Mouse (Mus musculus) adipocyte (in vitro differentiated cells): ENCODE data around the gene Hsd11b2.
"Not testable (repeated sequence)": the region's sequence is repeated elsewhere in the genome, so short reads cannot be mapped to it uniquely, and the experiment has no call there.

Experiments used
- DNase-seq: peaks from one replicate; pipeline ENCODE4 v3.0.0-alpha.2; 2016; ENCODE audit warnings: low spot score

Gene Hsd11b2

DNA sequence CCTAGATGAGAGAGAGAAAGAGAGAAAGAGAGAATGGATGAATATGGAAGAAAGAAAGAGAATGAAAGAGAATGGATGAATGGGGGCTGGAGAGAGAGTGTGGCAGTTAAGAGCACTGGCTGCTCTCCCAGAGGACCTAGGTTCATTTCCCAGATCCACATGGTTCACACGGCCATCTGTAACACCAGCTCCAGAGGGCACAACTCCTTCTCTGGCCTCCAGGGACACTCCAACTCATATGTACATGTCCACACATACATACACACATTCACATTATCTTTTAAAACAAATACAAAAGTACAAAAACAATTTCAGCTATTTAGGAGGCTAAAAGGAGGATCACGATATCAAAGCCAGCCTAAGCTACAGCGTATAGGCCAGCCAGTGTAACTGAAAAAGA, 44.3 kb downstream of the Hsd11b2 start:
- DNase-seq = peak; percentile 58

DNA sequence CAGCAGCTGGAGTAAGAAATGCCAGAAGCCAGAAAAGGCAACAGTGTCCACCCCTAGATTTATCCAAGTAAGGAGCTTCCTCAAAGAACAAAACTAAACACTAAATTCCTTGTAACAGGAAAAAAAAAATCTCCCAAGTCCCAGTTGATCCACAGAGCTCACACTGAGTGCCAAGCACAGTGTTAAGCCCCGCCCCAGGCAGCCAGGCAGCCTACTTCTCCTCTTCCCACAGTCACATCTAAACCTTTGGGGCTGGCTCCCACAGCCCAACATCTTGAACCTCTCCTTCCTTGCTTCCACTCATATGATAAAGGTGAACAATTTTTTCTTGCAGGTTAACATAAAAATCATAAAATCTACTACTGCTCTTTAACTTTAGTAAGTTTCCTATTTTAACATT, 45.3 kb downstream of the Hsd11b2 start:
- DNase-seq = peak; percentile 71

DNA sequence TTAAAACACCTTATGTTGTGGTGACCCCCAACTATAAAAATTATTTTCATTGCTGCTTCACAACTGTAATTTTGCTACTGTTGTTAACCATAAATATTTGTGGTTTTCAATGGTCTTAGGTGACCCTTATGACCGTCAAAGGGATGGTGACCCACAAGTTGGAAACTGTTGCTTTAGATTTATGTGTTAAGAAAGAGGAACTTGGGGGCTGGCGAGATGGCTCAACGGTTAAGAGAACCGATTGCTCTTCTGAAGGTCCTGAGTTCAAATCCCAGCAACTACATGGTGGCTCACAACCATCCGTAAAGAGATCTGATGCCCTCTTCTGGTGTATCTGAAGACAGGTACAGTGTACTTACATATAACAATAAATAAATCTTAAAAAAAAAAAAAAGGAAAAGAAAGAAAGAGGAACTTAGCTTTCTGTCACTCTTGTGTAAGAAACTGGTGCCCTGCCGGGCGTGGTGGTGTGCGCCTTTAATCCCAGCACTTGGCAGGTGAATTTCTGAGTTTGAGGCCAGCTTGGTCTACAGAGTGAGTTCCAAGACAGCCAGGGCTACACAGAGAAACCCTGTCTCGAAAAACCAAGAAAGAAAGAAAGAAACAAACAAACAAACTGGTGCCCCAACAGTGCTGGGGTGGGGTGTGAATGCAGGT, 46.1 kb downstream of the Hsd11b2 start:
- DNase-seq = not testable (repeated sequence)

DNA sequence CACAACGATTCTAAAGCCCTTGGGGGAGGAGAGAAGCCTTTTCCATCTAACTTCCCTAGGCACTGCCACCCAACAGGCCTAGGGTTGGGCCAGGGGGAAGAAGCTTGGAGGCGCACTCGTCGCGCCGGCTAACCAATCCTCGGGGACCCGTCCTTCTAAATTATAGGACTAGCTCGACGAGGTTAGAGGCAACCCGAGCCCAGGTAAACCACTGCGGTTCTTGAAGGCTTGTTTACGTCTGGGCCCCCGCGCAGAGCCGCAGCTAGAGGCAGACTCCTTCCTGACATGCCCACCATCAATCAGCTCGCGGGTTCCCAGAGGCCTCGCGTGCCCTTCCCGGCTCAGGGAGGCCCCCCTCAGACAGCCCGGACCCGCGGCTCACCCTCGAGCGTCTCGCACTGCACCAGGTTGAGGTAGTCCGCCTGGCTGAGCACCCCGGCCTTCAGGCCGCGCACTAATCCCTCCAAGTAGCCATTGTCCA, 46.9 kb downstream of the Hsd11b2 start:
- peak; percentile 56 for DNase-seq

DNA sequence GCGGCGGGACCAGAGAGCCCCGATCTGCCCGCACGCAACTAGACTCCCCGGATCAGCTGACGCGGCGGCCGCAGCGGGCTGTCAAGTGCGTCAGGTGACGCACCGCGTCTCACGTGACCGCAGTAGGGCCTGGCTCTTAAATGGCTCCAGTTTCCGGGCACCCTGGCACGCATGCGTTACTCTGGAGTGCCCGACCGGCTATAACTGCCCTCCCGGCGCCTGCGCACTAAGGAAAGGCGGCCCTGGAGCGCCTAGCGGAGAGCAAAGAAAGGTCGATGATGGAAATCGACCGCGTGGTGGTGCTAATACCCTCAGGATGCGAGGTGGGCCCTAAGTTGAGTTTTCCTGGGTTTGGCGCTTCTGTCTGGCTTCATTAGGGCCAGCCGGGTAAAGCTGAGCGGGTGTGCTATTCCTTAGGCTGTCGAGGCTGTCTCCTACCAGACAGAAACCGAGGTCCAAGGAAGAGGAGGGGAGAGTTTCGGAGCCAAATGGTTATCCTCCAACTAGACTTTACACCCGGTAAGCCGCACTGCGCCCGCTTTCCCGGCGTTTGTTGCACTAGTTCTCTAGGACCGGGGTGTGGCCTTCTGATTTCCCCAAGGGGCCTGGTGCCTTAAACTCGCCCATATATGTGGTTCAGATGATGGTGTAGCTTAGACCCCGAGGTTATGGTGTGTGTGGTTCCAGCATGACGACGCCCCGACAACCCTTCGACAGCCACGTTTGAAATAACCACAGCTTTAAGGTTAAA, 47.6 kb downstream of the Hsd11b2 start, which contains the start of gene Atp6v0d1:
Atp6v0d1 (minus strand) TSS at position 96 of the 751 bp plus-strand sequence.
- DNase-seq = peak; percentile 100

DNA sequence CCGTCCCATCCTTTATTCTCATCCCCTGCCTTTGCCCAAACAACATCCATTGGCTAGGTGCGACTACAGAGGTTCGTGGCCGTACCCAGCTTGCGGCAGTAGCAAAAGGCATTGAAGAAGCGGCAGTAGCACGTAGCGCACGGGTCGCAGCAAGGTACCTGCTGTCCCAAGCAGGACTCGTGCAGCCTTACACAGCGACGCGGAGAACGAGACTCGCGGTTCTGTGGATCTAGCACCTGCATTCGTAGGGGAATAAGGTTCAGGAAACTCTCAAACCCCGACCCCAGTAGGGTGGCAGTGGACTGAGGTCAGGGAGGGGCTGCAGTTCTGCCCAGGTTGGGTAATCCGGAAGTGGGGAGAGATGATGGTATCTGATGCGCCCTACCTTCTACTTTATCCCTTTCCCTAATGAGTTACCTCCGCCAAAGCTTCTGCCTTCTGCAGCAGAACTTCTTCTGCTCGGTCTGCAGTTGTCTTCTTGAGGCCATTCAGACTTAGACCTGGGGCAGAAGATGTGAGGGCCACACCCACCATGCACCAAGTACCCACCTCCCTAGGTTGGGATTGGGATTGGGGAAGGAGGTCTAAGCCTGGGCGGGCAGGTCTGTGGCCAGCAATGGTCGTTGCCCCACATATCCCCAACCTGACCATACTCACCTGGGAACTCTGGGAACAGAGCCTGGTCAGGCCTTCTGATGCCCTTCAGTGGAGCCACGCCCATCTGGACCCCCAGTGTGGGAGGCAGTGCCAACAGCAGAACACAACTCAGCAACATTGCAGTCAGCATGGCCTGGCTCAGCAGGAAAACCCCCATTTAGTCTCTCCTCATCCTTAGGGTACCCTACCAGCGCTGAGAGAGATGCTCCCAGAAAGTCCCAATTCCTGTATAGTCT, 48.4 kb downstream of the Hsd11b2 start:
- DNase-seq = no peak

DNA sequence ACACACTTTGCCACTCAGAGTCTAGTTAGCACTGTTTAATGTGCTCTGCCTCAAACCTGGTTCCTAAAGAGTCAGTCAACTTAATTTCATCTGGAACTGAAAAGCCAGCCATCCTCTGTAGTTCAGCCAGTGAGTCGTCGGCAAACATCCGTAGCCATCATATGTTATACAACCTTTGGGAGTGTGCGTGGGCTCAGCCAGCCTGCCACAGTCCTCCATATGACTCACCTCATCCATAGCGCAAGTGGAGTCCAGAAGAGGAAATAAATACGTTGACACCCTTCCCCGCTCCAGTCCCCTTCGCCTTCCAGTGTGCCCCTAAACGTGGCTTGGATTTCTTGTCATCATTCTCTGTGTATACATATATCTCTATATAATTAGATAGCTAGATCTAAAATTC, 53.3 kb downstream of the Hsd11b2 start:
- no peak for DNase-seq

DNA sequence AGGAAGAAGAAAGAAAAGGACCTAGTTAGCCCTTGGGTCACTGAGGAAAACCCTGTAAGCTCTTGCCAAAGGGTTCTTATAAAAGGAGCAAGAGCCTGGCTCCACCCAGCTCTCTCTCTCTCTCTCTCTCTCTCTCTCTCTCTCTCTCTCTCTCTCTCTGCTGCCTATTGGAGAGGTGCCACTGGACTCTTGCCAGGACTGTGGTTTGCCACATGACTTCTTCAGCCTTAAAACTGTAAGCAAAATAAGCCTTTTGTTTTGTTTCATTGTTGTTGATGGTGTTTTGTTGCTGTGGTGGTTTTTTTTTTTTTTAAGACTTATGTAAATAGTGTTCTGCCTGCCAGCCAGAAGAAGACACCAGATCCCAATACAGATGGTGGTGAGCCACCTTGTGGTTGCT, 54.9 kb downstream of the Hsd11b2 start:
- peak; percentile 98 for DNase-seq
